Mouse (Mus musculus) CH12.LX (cell line): ENCODE results near the gene Dhx58. TPM values are rescaled to one million over a fixed set of nuclear protein-coding genes. Genes with fewer than 3 reads are reported as not detected.
A peak's percentile ranks its signal among the peaks of the same experiment; 100 is the strongest.

Experiments
- DNase-seq: peaks from one replicate; pipeline ENCODE4 v3.0.0-alpha.2; 2013; ENCODE audit errors: extremely low read depth
- H3K27ac ChIP-seq: 2 replicates; pipeline ENCODE4 v1.5.1; 2012; ENCODE audit warnings: low read depth, mild to moderate bottlenecking, control low read depth, moderate library complexity; ENCODE audit not compliant: insufficient read depth
- H3K27me3 ChIP-seq: replicated peaks from 2 replicates; pipeline ENCODE3; 2012; ENCODE audit warnings: inconsistent platforms
- H3K36me3 ChIP-seq, 2 experiments: replicated peaks in 1 of 2; 2 replicates each; pipeline versions ENCODE3 to v1.6.1; 2012; ENCODE audit warnings: inconsistent platforms in 1 of 2, low read length in 1 of 2, mild to moderate bottlenecking in 1 of 2, mixed read lengths in 1 of 2, moderate library complexity in 1 of 2; ENCODE audit not compliant: control insufficient read depth in 1 of 2, insufficient read depth in 1 of 2
- H3K4me1 ChIP-seq, 2 experiments: 2 replicates each; pipeline ENCODE4 v1.6.1; 2012; ENCODE audit warnings: inconsistent platforms in 1 of 2, moderate library complexity in 1 of 2; ENCODE audit not compliant: insufficient read depth in 2 of 2, control insufficient read depth in 1 of 2
- H3K4me2 ChIP-seq: 2 replicates; pipeline ENCODE4 v1.6.1; 2012; ENCODE audit warnings: low read depth, mild to moderate bottlenecking, control low read depth; ENCODE audit not compliant: poor library complexity, insufficient read depth, severe bottlenecking
- H3K4me3 ChIP-seq, 3 experiments: fragments of 150-350 bp in 1 of 3; sonication (generic) in 1 of 3; replicated peaks in 1 of 3; 2 replicates each; pipeline versions ENCODE3 to v1.5.1; 2011 to 2012; ENCODE audit warnings: low read depth in 2 of 3, low read length in 2 of 3, mild to moderate bottlenecking in 2 of 3, moderate library complexity in 2 of 3, control low read depth in 1 of 3, improper control_type of control experiment in 1 of 3, inconsistent platforms in 1 of 3, mixed read lengths in 1 of 3; ENCODE audit not compliant: poor library complexity in 1 of 3
- H3K79me2 ChIP-seq: replicated peaks from 2 replicates; pipeline ENCODE4 v1.6.1; 2012; ENCODE audit warnings: mild to moderate bottlenecking, moderate library complexity; ENCODE audit not compliant: control insufficient read depth, poor library complexity, insufficient read depth, severe bottlenecking; ENCODE audit errors: extremely low read depth
- H3K9ac ChIP-seq: 2 replicates; pipeline ENCODE4 v1.6.1; 2012; ENCODE audit warnings: low read depth, mild to moderate bottlenecking, control low read depth, moderate library complexity; ENCODE audit not compliant: insufficient read depth
- H3K9me3 ChIP-seq: replicated peaks from 2 replicates; pipeline ENCODE3; 2012; ENCODE audit warnings: low read length, inconsistent platforms, mixed read lengths
- BHLHE40 ChIP-seq: IDR thresholded peaks from 2 replicates; pipeline ENCODE4 v1.6.1; 2011; ENCODE audit warnings: mild to moderate bottlenecking, low read depth, low read length, improper control_type of control experiment
- CHD1 ChIP-seq: IDR thresholded peaks from 2 replicates; pipeline ENCODE4 v1.6.1; 2012; ENCODE audit warnings: low read depth, low read length, improper control_type of control experiment, inconsistent platforms
- CHD2 ChIP-seq: IDR thresholded peaks from 2 replicates; pipeline ENCODE4 v1.6.1; 2011; ENCODE audit warnings: low read length, improper control_type of control experiment
- CTCF ChIP-seq, 2 experiments: IDR thresholded peaks in 1 of 2; conservative IDR thresholded peaks in 1 of 2; 2 replicates each; pipeline ENCODE4 v1.5.1; 2011 to 2012; ENCODE audit warnings: low read depth in 2 of 2, low read length in 2 of 2, improper control_type of control experiment in 1 of 2, inconsistent platforms in 1 of 2, mild to moderate bottlenecking in 1 of 2, moderate library complexity in 1 of 2
- E2F4 ChIP-seq: IDR thresholded peaks from 2 replicates; pipeline ENCODE4 v1.6.1; 2011; ENCODE audit warnings: low read depth, low read length, improper control_type of control experiment; ENCODE audit not compliant: insufficient replicate concordance
- ELF1 ChIP-seq: IDR thresholded peaks from 2 replicates; pipeline ENCODE4 v1.6.1; 2014; ENCODE audit warnings: low read depth, mild to moderate bottlenecking, inconsistent platforms, low read length, improper control_type of control experiment
- EP300 ChIP-seq: IDR thresholded peaks from 2 replicates; pipeline ENCODE4 v1.6.1; 2011; ENCODE audit warnings: low read length, improper control_type of control experiment
- ETS1 ChIP-seq: conservative IDR thresholded peaks from 2 replicates; pipeline ENCODE4 v1.6.1; 2012; ENCODE audit warnings: low read depth, mild to moderate bottlenecking, inconsistent platforms, low read length, improper control_type of control experiment, moderate library complexity
- GABPA ChIP-seq: IDR thresholded peaks from 2 replicates; pipeline ENCODE4 v1.6.1; 2012; ENCODE audit warnings: low read depth, low read length, improper control_type of control experiment, inconsistent platforms; ENCODE audit not compliant: insufficient replicate concordance
- HCFC1 ChIP-seq: IDR thresholded peaks from 2 replicates; pipeline ENCODE4 v1.6.1; 2012; ENCODE audit warnings: low read depth, mild to moderate bottlenecking, inconsistent platforms, low read length, improper control_type of control experiment
- IRF4 ChIP-seq: IDR thresholded peaks from 2 replicates; pipeline ENCODE4 v1.6.1; 2014; ENCODE audit warnings: low read depth, mild to moderate bottlenecking, inconsistent platforms, low read length, improper control_type of control experiment
- JUN ChIP-seq: IDR thresholded peaks from 2 replicates; pipeline ENCODE4 v1.6.1; 2011; ENCODE audit warnings: low read depth, mild to moderate bottlenecking, low read length, improper control_type of control experiment, moderate library complexity; ENCODE audit not compliant: insufficient read depth
- JUND ChIP-seq: conservative IDR thresholded peaks from 2 replicates; pipeline ENCODE4 v1.6.1; 2011; ENCODE audit warnings: low read depth, low read length, improper control_type of control experiment
- KAT2A ChIP-seq: IDR thresholded peaks from 2 replicates; pipeline ENCODE4 v1.6.1; 2012; ENCODE audit warnings: low read length, improper control_type of control experiment, inconsistent platforms; ENCODE audit not compliant: insufficient replicate concordance
- MAFK ChIP-seq: IDR thresholded peaks from 2 replicates; pipeline ENCODE4 v1.6.1; 2011; ENCODE audit warnings: low read length, improper control_type of control experiment; ENCODE audit not compliant: insufficient replicate concordance
- MAX ChIP-seq: IDR thresholded peaks from 2 replicates; pipeline ENCODE4 v1.6.1; 2011; ENCODE audit warnings: low read length, improper control_type of control experiment
- MAZ ChIP-seq: IDR thresholded peaks from 2 replicates; pipeline ENCODE4 v1.6.1; 2012; ENCODE audit warnings: low read depth, mild to moderate bottlenecking, inconsistent platforms, low read length, improper control_type of control experiment, moderate library complexity
- MEF2A ChIP-seq: IDR thresholded peaks from 2 replicates; pipeline ENCODE4 v1.6.1; 2014; ENCODE audit warnings: low read depth, mild to moderate bottlenecking, inconsistent platforms, low read length, improper control_type of control experiment, borderline replicate concordance
- MXI1 ChIP-seq: IDR thresholded peaks from 2 replicates; pipeline ENCODE4 v1.6.1; 2011; ENCODE audit warnings: mild to moderate bottlenecking, low read depth, low read length, improper control_type of control experiment
- MYC ChIP-seq: IDR thresholded peaks from 2 replicates; pipeline ENCODE4 v1.6.1; 2011; ENCODE audit warnings: low read depth, mild to moderate bottlenecking, improper control_type of control experiment, low read length
- NELFE ChIP-seq: IDR thresholded peaks from 2 replicates; pipeline ENCODE4 v1.6.1; 2011; ENCODE audit warnings: low read depth, low read length, improper control_type of control experiment
- NRF1 ChIP-seq: IDR thresholded peaks from 2 replicates; pipeline ENCODE4 v1.6.1; 2014; ENCODE audit warnings: low read depth, mild to moderate bottlenecking, inconsistent platforms, low read length, improper control_type of control experiment, moderate library complexity
- PAX5 ChIP-seq: IDR thresholded peaks from 2 replicates; pipeline ENCODE4 v1.6.1; 2012; ENCODE audit warnings: low read length, inconsistent platforms, mixed read lengths
- POLR2A ChIP-seq: IDR thresholded peaks from 2 replicates; pipeline ENCODE4 v1.6.1; 2011; ENCODE audit warnings: low read depth, mild to moderate bottlenecking, improper control_type of control experiment, low read length
- POLR2AphosphoS2 ChIP-seq: IDR thresholded peaks from 2 replicates; pipeline ENCODE4 v1.6.1; 2011; ENCODE audit warnings: low read depth, low read length, improper control_type of control experiment
- RAD21 ChIP-seq: IDR thresholded peaks from 2 replicates; pipeline ENCODE4 v1.6.1; 2011; ENCODE audit warnings: low read depth, mild to moderate bottlenecking, low read length, improper control_type of control experiment, moderate library complexity
- RCOR1 ChIP-seq: conservative IDR thresholded peaks from 2 replicates; pipeline ENCODE4 v1.6.1; 2012; ENCODE audit warnings: low read depth, mild to moderate bottlenecking, inconsistent platforms, low read length, improper control_type of control experiment
- SIN3A ChIP-seq: IDR thresholded peaks from 2 replicates; pipeline ENCODE4 v1.6.1; 2012; ENCODE audit warnings: low read length, improper control_type of control experiment, inconsistent platforms
- SMC3 ChIP-seq: IDR thresholded peaks from 2 replicates; pipeline ENCODE4 v1.6.1; 2011; ENCODE audit warnings: low read depth, low read length, improper control_type of control experiment
- TBP ChIP-seq: conservative IDR thresholded peaks from 2 replicates; pipeline ENCODE4 v1.6.1; 2011; ENCODE audit warnings: low read depth, low read length, improper control_type of control experiment
- TCF12 ChIP-seq: IDR thresholded peaks from 2 replicates; pipeline ENCODE4 v1.6.1; 2014; ENCODE audit warnings: low read depth, mild to moderate bottlenecking, inconsistent platforms, low read length, improper control_type of control experiment
- UBTF ChIP-seq: IDR thresholded peaks from 2 replicates; pipeline ENCODE4 v1.6.1; 2012; ENCODE audit warnings: low read depth, mild to moderate bottlenecking, inconsistent platforms, low read length, improper control_type of control experiment, moderate library complexity
- USF1 ChIP-seq: IDR thresholded peaks from 2 replicates; pipeline ENCODE4 v1.6.1; 2014; ENCODE audit warnings: low read depth, mild to moderate bottlenecking, inconsistent platforms, low read length, improper control_type of control experiment
- USF2 ChIP-seq: conservative IDR thresholded peaks from 2 replicates; pipeline ENCODE4 v1.6.1; 2011; ENCODE audit warnings: low read depth, low read length, improper control_type of control experiment
- ZC3H11A ChIP-seq: IDR thresholded peaks from 2 replicates; pipeline ENCODE4 v1.6.1; 2012; ENCODE audit warnings: low read depth, mild to moderate bottlenecking, inconsistent platforms, low read length, improper control_type of control experiment
- ZKSCAN1 ChIP-seq: IDR thresholded peaks from 2 replicates; pipeline ENCODE4 v1.6.1; 2012; ENCODE audit warnings: low read depth, inconsistent platforms, low read length, improper control_type of control experiment, borderline replicate concordance
- ZMIZ1 ChIP-seq: IDR thresholded peaks from 2 replicates; pipeline ENCODE4 v1.6.1; 2012; ENCODE audit warnings: low read depth, mild to moderate bottlenecking, inconsistent platforms, low read length, improper control_type of control experiment
- ZNF384 ChIP-seq: IDR thresholded peaks from 2 replicates; pipeline ENCODE4 v1.6.1; 2012; ENCODE audit warnings: low read depth, low read length, improper control_type of control experiment, inconsistent platforms
- dilution Hi-C: fragments of 300-500 bp; cut with MboI; formaldehyde crosslinking; loops from 2 replicates; pipeline ENCODE4 v1.14.3; 2020; ENCODE audit warnings: low sequenced_read_pairs; ENCODE audit not compliant: extremely low pct_unique_long_range_greater_than_20kb, extremely low pct_ligation_motif_present
- in situ Hi-C: fragments of 300-500 bp; cut with MboI; formaldehyde crosslinking; loops from 3 replicates; pipeline ENCODE4 v1.14.3; 2019; ENCODE audit warnings: low sequenced_read_pairs, low pct_ligation_motif_present, low pct_unique_long_range_greater_than_20kb, mixed read lengths
- polyA plus RNA-seq: library from polyadenylated mRNA; unstranded; fragments of >175 nt; gene quantifications from 2 replicates; pipeline ENCODE4 v1.2.1, GENCODE M21; 2012; ENCODE audit warnings: low read depth; ENCODE audit not compliant: insufficient read length
- total RNA-seq, 2 experiments: library from RNA; depleted of rRNA; stranded (reverse); fragments of 300-350 nt in 1 of 2; fragments of >200 nt in 1 of 2; gene quantifications; 2 replicates each; pipeline ENCODE4 v1.2.3; 2012 to 2014

The Dhx58 gene
- total and polyA plus RNA-seq, 3 experiments: 6.3 to 15.7 (median 6.4) TPM

DNA sequence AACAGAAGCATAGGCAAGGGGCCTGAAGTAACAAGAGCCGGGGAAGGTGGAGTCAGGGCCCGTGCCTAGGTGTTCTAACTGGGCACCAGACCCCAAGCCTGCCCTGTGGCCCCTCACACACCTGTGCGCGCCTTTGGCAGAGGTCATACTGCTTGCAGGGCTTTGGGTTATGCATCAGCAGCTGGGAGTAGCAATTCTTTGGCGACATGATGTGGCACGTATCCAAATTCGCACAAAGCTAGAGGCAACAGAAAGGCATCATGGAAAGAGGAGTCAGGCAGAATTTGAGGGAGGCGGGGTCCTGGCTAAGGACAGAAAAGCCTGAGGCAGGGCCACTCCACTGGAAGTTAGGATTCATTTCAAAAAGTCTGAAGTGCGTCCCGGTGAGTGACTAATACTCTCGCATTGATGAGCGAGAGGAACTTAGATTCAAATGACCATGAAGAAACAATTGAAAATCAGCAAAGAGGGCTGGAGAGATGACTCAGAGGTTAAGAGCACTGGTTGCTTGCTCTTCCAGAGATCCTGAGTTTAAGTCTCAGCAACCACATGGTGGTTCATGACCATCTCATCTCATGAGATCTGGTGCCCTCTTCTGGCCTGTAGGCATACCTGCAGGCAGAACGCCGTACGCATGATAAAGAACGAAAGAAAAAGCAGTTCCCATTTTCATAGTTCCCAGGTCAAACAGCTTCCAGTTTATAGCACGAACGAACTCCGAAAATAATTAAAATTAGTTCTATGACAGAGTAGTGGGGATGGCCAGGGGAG is 1.8 kb downstream of the Dhx58 start:
- H3K9me3 ChIP-seq: no peaks in the 10 kb centered on the region
- peak overlapping the region; percentile 50 for H3K9ac ChIP-seq
- DNase-seq: peak; percentile 95
- in situ Hi-C loops: no loop called here
- no peak overlapping the region for H3K27ac ChIP-seq
- peak overlapping the region; percentile 41 to 56 (median 50) for H3K4me3 ChIP-seq
- peaks cover 26 to 66% of the 10 kb centered on the region in 2 experiments for H3K36me3 ChIP-seq
- H3K4me2 ChIP-seq: peak overlapping the region; percentile 86
- peaks cover 22 to 48% of the 10 kb centered on the region in 2 experiments for H3K4me1 ChIP-seq
- TF ChIP-seq CTCF (conservative IDR thresholded peaks at IDR 0.05 in 1 of 2, IDR thresholded peaks at IDR 0.05 in 1 of 2; ENCODE audit: low read depth in 2 of 2, low read length in 2 of 2) (peak; percentile 95 to 98), MAFK (no peak), MYC (peak; percentile 100), ELF1 (peak; percentile 15; the same call in 1 of the 2 replicates), POLR2A (no peak; the same call in 1 of the 2 replicates), UBTF (peak; percentile 34; the same call in 1 of the 2 replicates), POLR2AphosphoS2 (no peak), USF1 (no peak), EP300 (no peak), CHD2 (no peak), USF2 (no peak), SMC3 (peak; percentile 91), JUND (peak; percentile 69; the same call in 1 of the 2 replicates), RAD21 (peak; percentile 95), JUN (no peak; the same call in 1 of the 2 replicates), TCF12 (no peak; the same call in 1 of the 2 replicates), MEF2A (no peak), KAT2A (no peak), E2F4 (no peak), ZMIZ1 (no peak), BHLHE40 (no peak), CHD1 (no peak), TBP (0 out of 2 replicates have a peak, but pooled peaks have one; percentile 52), PAX5 (no peak), ETS1 (0 out of 2 replicates have a peak, but pooled peaks have one; percentile 16), GABPA (no peak), NELFE (no peak; the same call in 1 of the 2 replicates), MAX (peak; percentile 93), HCFC1 (no peak; the same call in 1 of the 2 replicates), MXI1 (peak; percentile 77), IRF4 (peak; percentile 84), RCOR1 (no peak), ZC3H11A (peak; percentile 78), SIN3A (0 out of 2 replicates have a peak, but pooled peaks have one; percentile 55), MAZ (no peak), NRF1 (no peak; the same call in 1 of the 2 replicates), ZNF384 (peak; percentile 69; the same call in 1 of the 2 replicates), ZKSCAN1 (no peak)
- dilution Hi-C loops: no loop called here
- no peaks in the 10 kb centered on the region for H3K27me3 ChIP-seq
- H3K79me2 ChIP-seq: no peaks in the 10 kb centered on the region
